Mouse (Mus musculus): ENCODE data around the gene Dusp6. TPM values are rescaled to one million over a fixed set of nuclear protein-coding genes. Genes with fewer than 3 reads are reported as not detected.
A peak's percentile ranks its signal among the peaks of the same experiment; 100 is the strongest.

Gene Dusp6
- total RNA-seq, 2 experiments from 2014 or later, result 12.8 TPM

DNA sequence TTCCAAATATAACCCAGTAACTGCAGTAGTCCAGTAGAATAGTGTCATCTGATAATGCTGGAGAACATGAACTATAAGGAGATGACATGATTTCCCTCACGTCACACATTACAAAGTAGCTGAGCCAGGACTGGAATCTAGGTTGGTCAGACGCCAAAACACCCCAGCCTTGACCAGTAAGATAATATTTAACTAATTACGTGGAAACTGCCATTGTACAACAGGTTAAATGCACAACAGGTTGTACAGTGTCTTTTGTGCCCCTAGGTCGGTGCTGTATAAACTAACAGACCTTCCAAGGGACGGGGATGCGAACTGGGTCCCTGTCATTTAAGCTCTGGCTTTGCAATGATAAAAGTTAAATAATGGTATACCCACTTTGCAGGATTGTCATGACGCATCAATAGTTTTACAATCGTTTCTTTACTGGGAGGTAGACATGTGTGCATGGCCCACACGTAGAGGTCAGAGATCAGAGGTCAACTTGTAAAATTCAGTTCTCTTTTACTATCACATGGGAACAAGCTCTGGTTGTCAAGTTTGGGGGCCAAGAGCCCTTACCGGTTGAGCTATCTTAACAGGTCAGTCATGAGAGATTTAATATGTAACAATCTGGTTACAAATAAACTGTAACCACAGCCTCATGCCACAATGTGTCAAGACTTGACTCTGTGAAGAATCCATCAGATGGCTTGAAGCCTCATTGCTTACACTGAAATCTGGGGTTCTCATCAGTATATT, 7.0 kb upstream of the Dusp6 start:
- H3K4me3 ChIP-seq, result no peak overlapping the region
- DNase-seq, result no peak
- intact Hi-C loops (cut with DNase I), result no loop called here
- no peak for TF ChIP-seq CTCF (IDR thresholded peaks at IDR 0.05)
- H3K27ac ChIP-seq, result no peak overlapping the region

DNA sequence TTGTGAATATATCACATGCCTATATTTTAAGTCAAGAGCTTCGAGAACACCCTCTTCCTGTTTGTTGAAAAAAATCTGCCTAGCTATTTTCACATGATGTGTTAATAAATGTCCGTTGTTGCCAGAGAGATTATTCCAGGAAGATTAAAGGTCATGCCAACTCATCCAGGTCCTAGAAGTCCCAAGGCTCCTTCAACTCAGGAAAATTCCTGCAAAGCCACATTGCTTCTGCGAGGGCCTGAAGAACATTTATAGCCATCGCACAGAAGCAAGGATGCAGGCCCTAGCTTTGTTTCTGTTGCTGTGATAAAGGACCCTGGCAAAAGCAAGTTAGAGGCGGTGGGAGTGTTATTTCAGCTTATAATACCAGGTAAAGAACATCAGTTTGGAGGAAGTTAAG, 5.5 kb upstream of the Dusp6 start:
- no peak for DNase-seq
- intact Hi-C loops (cut with DNase I), result no loop called here
- no peak overlapping the region for H3K4me3 ChIP-seq
- no peak for TF ChIP-seq CTCF (IDR thresholded peaks at IDR 0.05)
- no peak overlapping the region for H3K27ac ChIP-seq

DNA sequence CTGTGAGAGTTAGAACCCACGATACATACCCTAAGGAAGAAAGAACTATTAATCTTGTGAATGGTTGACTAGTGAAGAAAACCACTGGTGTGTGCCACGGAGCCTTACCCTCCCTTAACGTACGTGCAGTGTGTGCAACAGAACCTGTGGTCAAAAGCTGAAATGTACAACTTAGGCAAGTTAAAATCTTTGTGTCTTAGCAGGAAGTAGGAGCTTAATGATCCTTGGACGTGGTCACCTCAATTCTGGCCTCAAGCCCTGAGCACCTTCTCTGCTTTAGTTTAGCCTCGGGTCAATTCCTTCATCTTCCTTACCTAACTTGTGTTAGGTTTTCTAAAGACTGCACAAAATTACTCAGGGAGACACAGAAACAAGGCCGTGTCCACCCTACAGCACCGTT, 3.2 kb upstream of the Dusp6 start:
- Histone ChIP-seq H3K27ac (no peak overlapping the region), H3K4me3 (no peak overlapping the region)
- TF ChIP-seq CTCF (IDR thresholded peaks at IDR 0.05), result no peak
- intact Hi-C loops (cut with DNase I), result loop anchor here (5.0 kb wide), 3 partner anchors 58 to 317 kb away; no protein-coding TSS in a partner anchor
- no peak for DNase-seq

DNA sequence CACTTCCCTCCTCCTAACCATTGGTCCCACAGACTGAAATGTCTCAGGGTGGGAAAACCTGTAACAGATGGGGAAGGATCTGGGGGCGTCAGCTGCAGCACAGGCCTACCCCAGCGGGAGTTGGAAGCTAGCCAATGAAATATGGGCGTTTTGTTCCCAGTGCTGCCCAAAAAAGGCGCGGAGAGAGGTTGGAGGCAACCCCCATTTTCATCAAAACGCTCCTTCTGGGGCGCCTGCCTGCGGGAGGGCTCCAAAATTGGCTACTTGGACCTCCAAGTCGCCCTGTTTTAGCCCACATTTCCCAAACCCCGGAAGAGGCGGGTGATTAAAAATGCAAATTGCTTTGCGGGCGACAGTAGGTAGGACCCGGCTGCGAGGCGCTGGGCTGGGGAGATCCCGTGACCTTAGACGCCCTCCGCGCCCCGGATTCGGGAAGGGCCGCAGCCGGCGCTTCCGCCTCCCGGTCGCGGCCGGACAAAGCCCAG, 1.8 kb upstream of the Dusp6 start:
- Histone ChIP-seq H3K4me3 (peak overlapping the region; percentile 86), H3K27ac (peak overlapping the region; percentile 95)
- no peak for TF ChIP-seq CTCF (IDR thresholded peaks at IDR 0.05)
- no peak for DNase-seq
- intact Hi-C loops (cut with DNase I), result loop anchor here (5.0 kb wide), 3 partner anchors 59 to 316 kb away; no protein-coding TSS in a partner anchor

DNA sequence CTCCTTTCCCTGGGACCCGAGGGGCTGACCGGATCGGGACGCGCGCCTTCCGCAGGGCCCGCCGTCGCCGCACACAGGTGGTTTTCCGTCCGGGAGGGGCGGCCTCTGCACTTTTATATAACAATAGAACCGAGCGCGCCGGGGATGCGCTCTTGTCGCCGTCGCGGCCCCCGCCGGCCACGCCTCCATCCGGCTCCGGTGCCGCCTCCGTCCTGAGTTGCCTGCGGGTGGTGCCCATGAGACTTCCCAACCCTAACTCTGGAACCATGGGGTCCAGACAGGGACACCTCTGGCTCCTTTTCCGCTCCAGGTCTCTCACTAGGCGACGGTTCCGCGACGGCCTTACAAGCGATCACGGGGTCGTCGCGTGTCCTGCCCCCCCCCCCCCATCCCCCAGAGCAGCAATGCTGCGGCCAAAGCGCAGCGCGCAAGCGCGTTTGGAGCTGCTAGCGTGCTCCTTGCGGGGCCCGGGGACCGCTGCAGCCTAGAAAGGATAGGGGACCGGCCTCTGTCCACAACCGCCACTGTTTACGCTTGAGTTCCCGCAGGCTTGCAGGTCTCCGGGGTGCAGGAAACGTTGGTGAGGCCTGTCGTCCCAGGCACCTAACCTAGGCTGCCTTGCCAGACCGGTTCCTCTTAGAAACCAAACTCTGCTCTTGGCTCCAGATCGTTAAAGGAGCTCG, 1.3 kb upstream of the Dusp6 start:
- Histone ChIP-seq H3K27ac (peak overlapping the region; percentile 95), H3K4me3 (peak overlapping the region; percentile 86)
- TF ChIP-seq CTCF (IDR thresholded peaks at IDR 0.05), result peak; percentile 30
- intact Hi-C loops (cut with DNase I), result loop anchor here (5.0 kb wide), 3 partner anchors 59 to 316 kb away; no protein-coding TSS in a partner anchor
- peak; percentile 89 for DNase-seq

DNA sequence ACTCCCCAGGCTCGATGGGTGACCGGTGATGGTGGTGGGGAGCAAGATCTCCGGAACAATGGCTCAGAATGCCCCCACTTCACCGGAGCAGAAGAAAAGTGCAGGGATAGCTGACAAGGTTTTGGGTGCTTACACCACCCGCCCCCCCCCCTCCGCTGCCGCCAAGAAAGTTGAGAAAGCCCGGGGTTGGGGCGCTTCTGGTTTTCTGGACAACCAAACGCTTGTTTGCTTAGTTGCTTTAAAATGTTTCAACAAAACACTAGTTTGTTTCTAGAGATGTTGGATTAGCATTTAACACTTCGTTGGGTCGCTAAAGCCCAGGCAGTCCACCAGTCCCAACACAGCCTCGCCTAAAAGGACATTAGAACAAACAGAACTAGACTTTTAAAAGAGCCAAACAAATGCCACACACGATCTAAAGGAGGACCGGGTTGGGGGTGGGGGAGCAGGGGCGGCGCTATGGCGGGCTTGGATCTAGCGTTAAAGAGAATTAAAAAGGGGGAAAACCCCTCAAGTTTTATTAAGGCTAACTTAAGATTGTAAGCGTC, 638 bp upstream of the Dusp6 start:
- TF ChIP-seq CTCF (IDR thresholded peaks at IDR 0.05), result no peak
- Histone ChIP-seq H3K4me3 (peak overlapping the region; percentile 86), H3K27ac (peak overlapping the region; percentile 95)
- intact Hi-C loops (cut with DNase I), result loop anchor here (5.0 kb wide), 3 partner anchors 60 to 315 kb away; no protein-coding TSS in a partner anchor
- DNase-seq, result no peak

DNA sequence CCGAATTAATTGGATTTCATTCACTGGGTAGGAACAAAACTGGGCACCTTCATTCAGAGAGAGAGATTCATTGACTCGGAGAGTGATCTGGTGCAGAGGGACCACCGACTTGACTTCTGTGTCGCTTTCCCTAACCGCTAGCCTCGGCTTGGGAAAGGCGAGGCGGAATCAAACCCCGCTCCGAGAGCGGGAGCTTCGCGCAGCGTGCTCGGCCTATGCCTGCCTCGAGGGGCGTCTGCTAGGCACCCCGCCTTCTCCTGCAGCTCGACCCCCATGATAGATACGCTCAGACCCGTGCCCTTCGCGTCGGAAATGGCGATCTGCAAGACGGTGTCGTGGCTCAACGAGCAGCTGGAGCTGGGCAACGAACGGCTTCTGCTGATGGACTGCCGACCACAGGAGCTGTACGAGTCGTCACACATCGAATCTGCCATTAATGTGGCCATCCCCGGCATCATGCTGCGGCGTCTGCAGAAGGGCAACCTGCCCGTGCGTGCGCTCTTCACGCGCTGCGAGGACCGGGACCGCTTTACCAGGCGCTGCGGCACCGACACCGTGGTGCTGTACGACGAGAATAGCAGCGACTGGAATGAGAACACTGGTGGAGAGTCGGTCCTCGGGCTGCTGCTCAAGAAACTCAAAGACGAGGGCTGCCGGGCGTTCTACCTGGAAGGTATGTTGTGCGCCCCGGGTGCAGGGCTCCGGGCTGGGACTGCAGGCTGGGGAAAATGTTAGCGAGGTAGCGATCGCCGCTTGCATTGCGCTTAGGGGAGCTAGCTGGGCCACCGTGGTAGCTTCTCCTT, 589 bp downstream of the Dusp6 start:
- Histone ChIP-seq H3K4me3 (peak overlapping the region; percentile 86), H3K27ac (peak overlapping the region; percentile 95)
- intact Hi-C loops (cut with DNase I), result loop anchor here (5.0 kb wide), 3 partner anchors 61 to 314 kb away; no protein-coding TSS in a partner anchor
- TF ChIP-seq CTCF (IDR thresholded peaks at IDR 0.05), result no peak
- DNase-seq, result peak; percentile 45

DNA sequence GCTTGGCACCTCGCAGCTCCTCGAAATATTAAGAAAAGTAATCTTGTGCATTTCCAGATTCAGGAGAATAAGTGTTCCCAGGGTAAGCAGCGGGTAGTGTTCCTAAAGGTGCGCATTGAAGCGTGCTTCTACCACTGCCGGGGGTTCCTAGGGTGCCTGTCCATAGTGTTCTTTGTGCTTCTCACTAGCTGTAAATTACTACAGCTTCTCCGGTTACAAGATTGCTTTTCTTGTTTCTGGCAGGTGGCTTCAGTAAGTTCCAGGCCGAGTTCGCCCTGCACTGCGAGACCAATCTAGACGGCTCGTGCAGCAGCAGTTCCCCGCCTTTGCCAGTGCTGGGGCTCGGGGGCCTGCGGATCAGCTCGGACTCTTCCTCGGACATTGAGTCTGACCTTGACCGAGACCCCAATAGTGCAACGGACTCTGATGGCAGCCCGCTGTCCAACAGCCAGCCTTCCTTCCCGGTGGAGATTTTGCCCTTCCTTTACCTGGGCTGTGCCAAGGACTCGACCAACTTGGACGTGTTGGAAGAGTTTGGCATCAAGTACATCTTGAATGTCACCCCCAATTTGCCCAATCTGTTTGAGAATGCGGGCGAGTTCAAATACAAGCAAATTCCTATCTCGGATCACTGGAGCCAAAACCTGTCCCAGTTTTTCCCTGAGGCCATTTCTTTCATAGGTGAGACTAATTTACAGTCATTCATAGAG, 1.4 kb downstream of the Dusp6 start:
- TF ChIP-seq CTCF (IDR thresholded peaks at IDR 0.05), result no peak
- peak; percentile 42 for DNase-seq
- Histone ChIP-seq H3K4me3 (peak overlapping the region; percentile 86), H3K27ac (peak overlapping the region; percentile 95)
- intact Hi-C loops (cut with DNase I), result loop anchor here (5.0 kb wide), 3 partner anchors 62 to 313 kb away; no protein-coding TSS in a partner anchor

DNA sequence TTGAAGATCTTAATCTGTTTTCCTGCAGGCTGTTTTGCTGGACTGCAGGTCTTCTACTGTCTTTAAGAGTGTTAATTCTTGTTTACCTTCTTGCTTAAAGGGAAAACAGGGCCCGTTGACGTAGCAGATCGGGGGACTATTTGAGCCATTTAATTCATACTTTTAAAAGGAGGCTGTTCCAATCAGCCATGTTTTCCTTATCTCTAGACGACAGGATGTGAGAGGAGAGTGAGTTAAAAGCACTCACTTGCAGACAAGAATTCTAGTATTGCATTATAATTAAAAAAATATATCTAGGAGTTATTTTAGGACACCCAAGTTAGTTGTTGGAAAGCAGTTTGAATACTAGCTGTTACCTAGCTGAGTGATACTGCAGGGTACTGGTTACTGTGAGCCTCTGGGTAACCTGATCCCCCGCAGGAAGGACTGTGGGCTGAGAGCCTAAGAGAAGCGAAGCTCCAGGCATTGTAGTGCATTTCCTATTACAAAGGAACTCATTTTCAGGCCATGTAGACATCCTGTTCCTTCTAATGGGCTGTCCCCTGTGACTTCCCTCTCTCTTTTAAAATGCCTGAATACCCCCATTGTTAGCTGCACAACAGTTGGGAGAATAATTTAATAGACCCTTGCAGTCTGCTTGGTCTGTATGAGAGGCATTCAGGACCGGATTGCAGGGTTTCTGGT, 2.1 kb downstream of the Dusp6 start:
- H3K27ac ChIP-seq, result peak overlapping the region; percentile 95
- intact Hi-C loops (cut with DNase I), result no loop called here
- TF ChIP-seq CTCF (IDR thresholded peaks at IDR 0.05), result no peak
- DNase-seq, result peak; percentile 33
- H3K4me3 ChIP-seq, result peak overlapping the region; percentile 86

DNA sequence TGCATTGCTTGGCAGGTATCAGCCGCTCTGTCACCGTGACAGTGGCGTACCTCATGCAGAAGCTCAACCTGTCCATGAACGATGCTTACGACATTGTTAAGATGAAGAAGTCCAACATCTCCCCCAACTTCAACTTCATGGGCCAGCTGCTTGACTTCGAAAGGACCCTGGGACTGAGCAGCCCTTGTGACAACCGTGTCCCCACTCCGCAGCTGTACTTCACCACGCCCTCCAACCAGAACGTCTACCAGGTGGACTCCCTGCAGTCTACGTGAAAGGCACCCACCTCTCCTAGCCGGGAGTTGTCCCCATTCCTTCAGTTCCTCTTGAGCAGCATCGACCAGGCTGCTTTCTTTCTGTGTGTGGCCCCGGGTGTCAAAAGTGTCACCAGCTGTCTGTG, 3.0 kb downstream of the Dusp6 start:
- peak overlapping the region; percentile 86 for H3K4me3 ChIP-seq
- TF ChIP-seq CTCF (IDR thresholded peaks at IDR 0.05), result no peak
- intact Hi-C loops (cut with DNase I), result no loop called here
- DNase-seq, result no peak
- peak overlapping the region; percentile 95 for H3K27ac ChIP-seq

DNA sequence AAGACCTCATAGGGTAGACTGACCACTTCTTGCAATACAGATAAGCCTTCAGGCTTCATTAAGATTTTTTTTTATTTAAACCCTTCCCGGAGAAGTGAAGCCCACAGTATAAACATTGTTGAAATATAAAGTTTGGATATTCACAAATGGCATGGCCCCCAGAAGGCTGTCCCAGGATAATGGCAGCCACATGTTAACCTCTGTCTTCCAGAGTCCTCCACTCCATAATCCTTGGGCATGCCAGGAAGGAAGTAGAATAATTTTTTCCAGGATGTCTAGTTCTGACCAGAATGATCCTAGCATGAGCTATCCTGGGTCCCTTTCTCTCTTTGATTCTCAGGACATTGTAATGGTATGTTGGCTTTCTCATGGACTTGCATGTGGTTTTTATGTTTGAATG, 4.6 kb downstream of the Dusp6 start:
- no peak for DNase-seq
- Histone ChIP-seq H3K4me3 (peak overlapping the region; percentile 86), H3K27ac (peak overlapping the region; percentile 95)
- intact Hi-C loops (cut with DNase I), result loop anchor here (2.0 kb wide), 1 partner anchor 193 kb away; no protein-coding TSS in a partner anchor
- no peak for TF ChIP-seq CTCF (IDR thresholded peaks at IDR 0.05)
